Mouse (Mus musculus): ENCODE measurements around the gene Usp1.
"Not testable (repeated sequence)": the region's sequence is repeated elsewhere in the genome, so short reads cannot be mapped to it uniquely, and the experiment has no call there.

Gene Usp1

DNA sequence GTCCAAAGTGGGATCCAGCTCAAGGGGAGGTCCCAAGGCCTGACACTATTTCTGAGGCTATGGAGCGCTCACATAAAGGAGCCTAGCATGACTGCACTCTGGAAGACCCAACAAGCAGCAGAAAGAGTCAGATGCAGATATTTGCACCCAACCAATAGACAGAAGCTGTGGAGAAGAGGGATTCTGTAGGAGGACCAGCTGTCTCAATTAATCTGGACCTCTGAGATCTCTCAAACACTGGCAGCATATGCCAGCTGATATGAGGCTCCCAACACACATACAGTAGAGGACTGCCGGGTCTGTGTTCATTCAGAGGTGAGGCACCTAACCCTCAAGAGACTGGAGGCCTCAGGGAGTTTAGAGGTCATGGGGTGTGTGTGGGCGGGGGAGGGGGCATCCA is 56.4 kb downstream of the Usp1 start:
- not testable (repeated sequence) for DNase-seq (ENCODE audit: low read depth, low spot score)

DNA sequence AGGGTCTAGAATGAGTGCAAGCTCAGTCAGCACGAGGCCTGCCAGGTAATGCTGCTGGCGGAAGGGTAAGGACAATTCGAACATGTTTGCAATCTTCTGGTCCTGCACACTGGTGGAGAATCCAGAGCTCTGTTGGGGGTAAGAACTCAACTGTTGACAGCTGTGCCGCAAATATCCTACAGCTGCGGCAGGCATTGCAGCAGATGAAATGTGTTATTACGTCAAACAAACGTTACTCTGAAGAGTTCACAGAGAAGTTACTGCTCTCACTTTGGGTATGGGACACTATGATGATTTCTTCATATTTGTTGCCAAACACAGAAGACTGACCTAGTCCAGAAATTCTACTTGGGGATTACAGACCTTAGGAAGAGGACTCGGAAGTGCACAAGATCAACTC is 61.1 kb downstream of the Usp1 start:
- DNase-seq (ENCODE audit: low read depth, low spot score): no peak
